Mouse (Mus musculus) forebrain, embryonic 12.5 days (tissue): Measurements from ENCODE around the gene Tomt. TPM values are rescaled to one million over a fixed set of nuclear protein-coding genes. Genes with fewer than 3 reads are reported as not detected.

Source experiments
- ATAC-seq: fragments of 200-750 bp; cut with Nextera tagmentation; 2 replicates; pipeline ENCODE4 v1.8.0; 2017; ENCODE audit warnings: moderate TSS enrichment; ENCODE audit not compliant: low FRiP score
- H3K27ac ChIP-seq: fragments of 300-500 bp; sonication (generic); 2 replicates; pipeline ENCODE4 v1.5.1; 2016; ENCODE audit warnings: mild to moderate bottlenecking
- H3K27me3 ChIP-seq: fragments of 300-500 bp; sonication (generic); 2 replicates; pipeline ENCODE4 v1.6.1; 2016; ENCODE audit warnings: mild to moderate bottlenecking
- H3K36me3 ChIP-seq: fragments of 300-500 bp; sonication (generic); replicated peaks from 2 replicates; pipeline ENCODE4 v1.6.1; 2016; ENCODE audit warnings: mild to moderate bottlenecking
- H3K4me1 ChIP-seq: fragments of 300-500 bp; sonication (generic); 2 replicates; pipeline ENCODE4 v1.6.1; 2016
- H3K4me2 ChIP-seq: fragments of 300-500 bp; sonication (generic); 2 replicates; pipeline ENCODE4 v1.6.1; 2016; ENCODE audit warnings: mild to moderate bottlenecking, moderate library complexity
- H3K4me3 ChIP-seq: fragments of 300-500 bp; sonication (generic); replicated peaks from 2 replicates; pipeline ENCODE4 v1.5.1; 2016; ENCODE audit warnings: mild to moderate bottlenecking
- H3K9ac ChIP-seq: fragments of 300-500 bp; sonication (generic); 2 replicates; pipeline ENCODE4 v1.6.1; 2016; ENCODE audit warnings: mild to moderate bottlenecking
- H3K9me3 ChIP-seq: fragments of 300-500 bp; sonication (generic); 2 replicates; pipeline ENCODE4 v1.6.1; 2016
- WGBS: fragments of 180-500 bp; shearing (Covaris S2); methylation state at CpG from one replicate; pipeline ENCODE4 v1.1.7; 2016; 5-methylcytosine and 5-hydroxymethylcytosine counted together
- polyA plus RNA-seq: library from polyadenylated mRNA; unstranded; fragments of >200 nt; fragmentation: Nextera tagmentation; extraction: Ambion mirVana; gene quantifications from 2 replicates; pipeline ENCODE4 v1.2.1, GENCODE M21; 2016

Tomt gene
- polyA plus RNA-seq, 1 experiment from 2014 or later = 0.77 TPM

GRCm38 (mm10) chr7:101900331-101901097 is 5.6 kb downstream of the Tomt start:
- ATAC-seq = no peak
- Histone ChIP-seq H3K4me3 (no peak overlapping the region), H3K36me3 (peaks cover 23% of the 10 kb centered on the region), H3K4me1 (peaks cover 14% of the 10 kb centered on the region), H3K4me2 (no peak overlapping the region), H3K27ac (no peak overlapping the region), H3K9ac (no peak overlapping the region), H3K9me3 (no peaks in the 10 kb centered on the region), H3K27me3 (no peaks in the 10 kb centered on the region)
- WGBS = 91% methylated on average over 16 of the region's 16 CpGs

DNA sequence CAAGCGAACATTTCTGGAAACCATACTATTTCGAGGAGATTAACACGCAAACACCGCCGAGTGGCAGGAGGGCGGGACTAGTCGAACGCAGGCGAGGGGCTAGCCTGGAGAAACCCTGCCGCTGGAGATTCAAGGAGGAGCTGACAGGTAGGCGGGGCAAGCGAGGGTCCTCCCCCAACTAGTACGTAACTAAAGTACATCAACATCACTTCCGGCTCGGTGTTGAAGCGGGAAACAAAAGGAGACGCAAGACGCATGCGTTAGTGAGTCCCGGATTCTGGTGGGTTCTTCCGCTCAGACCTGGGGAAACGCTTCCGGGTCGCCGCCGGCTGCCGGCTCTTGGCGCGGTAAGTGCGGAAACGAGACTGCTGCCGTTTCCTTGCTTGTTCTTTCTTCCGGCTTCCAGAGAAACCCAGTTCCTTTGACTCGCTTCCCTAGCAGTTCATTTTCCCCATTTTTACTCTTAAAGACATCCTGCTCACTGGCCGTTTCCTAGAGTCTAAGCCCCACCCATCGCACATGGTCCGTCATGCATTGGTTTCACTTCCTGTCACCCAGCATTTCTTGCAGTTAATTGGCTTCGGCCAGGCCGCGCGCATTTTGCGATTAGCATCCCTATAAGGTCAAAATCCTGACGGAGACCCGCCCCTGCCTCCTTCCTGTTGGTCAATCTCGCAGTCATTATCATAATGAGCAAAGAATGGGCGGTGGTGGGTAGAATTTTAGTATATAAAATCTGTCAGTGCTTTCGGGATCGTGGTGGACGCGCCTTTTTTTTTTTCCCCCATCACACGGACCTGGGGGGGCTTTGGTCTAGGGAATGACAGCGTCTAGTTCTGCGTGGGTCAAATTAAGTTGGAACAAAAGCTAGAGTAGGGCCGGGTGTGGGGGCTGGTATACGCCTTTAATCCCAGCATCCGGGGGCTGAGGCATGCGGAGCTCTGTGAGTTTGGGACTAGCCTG is 9.8 kb downstream of the Tomt start:
- H3K27me3 ChIP-seq = no peaks in the 10 kb centered on the region; the same call in 1 of the 2 replicates
- no peaks in the 10 kb centered on the region for H3K9me3 ChIP-seq
- peaks cover 12% of the 10 kb centered on the region; the same call in 1 of the 2 replicates for H3K36me3 ChIP-seq
- H3K27ac ChIP-seq = peak overlapping the region; percentile 92
- peak overlapping the region; percentile 56 for H3K4me2 ChIP-seq
- peaks cover 11% of the 10 kb centered on the region for H3K4me1 ChIP-seq
- peak overlapping the region; percentile 53 for H3K9ac ChIP-seq
- peak overlapping the region; percentile 55 for H3K4me3 ChIP-seq
- under 1% methylated on average over 57 of the region's 57 CpGs for WGBS
- peak; percentile 98 for ATAC-seq

- Histone ChIP-seq H3K4me1 (peaks cover 11% of the 10 kb centered on the region), H3K27me3 (peaks cover 3% of the 10 kb centered on the region; the same call in 1 of the 2 replicates), H3K9me3 (no peaks in the 10 kb centered on the region), H3K4me2 (peak overlapping the region; percentile 47), H3K36me3 (peaks cover 12% of the 10 kb centered on the region; the same call in 1 of the 2 replicates), H3K4me3 (peak overlapping the region; percentile 55), H3K9ac (peak overlapping the region; percentile 53), H3K27ac (peak overlapping the region; percentile 92)
- 38% methylated on average over 9 of the region's 9 CpGs for WGBS
- ATAC-seq = no peak
Observed at GRCm38 (mm10) chr7:101895695-101896094, 10.5 kb downstream of the Tomt start.

GRCm38 (mm10) chr7:101888460-101888859 is 17.7 kb downstream of the Tomt start:
- Histone ChIP-seq H3K4me1 (no peaks in the 10 kb centered on the region), H3K27me3 (peaks cover 5% of the 10 kb centered on the region; the same call in 1 of the 2 replicates), H3K4me3 (no peak overlapping the region), H3K9ac (no peak overlapping the region), H3K36me3 (no peaks in the 10 kb centered on the region), H3K27ac (no peak overlapping the region), H3K4me2 (no peak overlapping the region), H3K9me3 (no peaks in the 10 kb centered on the region)
- ATAC-seq = no peak
- WGBS = 84% methylated on average over 4 of the region's 4 CpGs

GRCm38 (mm10) chr7:101886274-101886673 is 19.9 kb downstream of the Tomt start:
- Histone ChIP-seq H3K4me2 (no peak overlapping the region), H3K4me1 (no peaks in the 10 kb centered on the region), H3K27ac (no peak overlapping the region), H3K4me3 (no peak overlapping the region), H3K9ac (no peak overlapping the region), H3K9me3 (no peaks in the 10 kb centered on the region), H3K36me3 (no peaks in the 10 kb centered on the region), H3K27me3 (peaks cover 5% of the 10 kb centered on the region; the same call in 1 of the 2 replicates)
- WGBS = 92% methylated on average over 6 of the region's 6 CpGs
- no peak for ATAC-seq

DNA sequence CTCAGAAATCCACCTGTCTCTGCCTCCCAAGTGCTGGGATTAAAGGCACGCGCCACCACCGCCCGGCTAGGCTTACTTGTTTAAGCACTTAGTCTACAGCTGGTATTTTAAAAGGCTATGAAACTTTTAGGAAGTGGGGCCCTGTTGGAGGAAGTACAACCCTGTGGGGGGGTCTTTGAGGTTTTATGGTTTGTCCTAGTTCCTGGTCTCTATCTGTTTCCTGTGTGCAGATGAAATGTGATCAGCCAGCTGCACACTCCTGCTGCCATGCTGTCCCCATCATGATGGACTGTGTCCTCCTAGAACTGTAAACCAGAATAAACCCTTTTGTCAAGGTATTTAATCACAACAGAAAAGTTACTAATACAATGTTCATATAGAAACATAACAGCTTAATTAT is 22.0 kb downstream of the Tomt start:
- ATAC-seq = no peak
- H3K4me2 ChIP-seq = no peak overlapping the region
- no peaks in the 10 kb centered on the region for H3K36me3 ChIP-seq
- 0 out of 2 replicates have a peak, but pooled peaks cover 2% of the 10 kb centered on the region for H3K27me3 ChIP-seq
- H3K27ac ChIP-seq = no peak overlapping the region
- H3K4me1 ChIP-seq = no peaks in the 10 kb centered on the region
- no peaks in the 10 kb centered on the region for H3K9me3 ChIP-seq
- H3K9ac ChIP-seq = no peak overlapping the region
- H3K4me3 ChIP-seq = no peak overlapping the region
- WGBS = 97% methylated on average over 4 of the region's 4 CpGs

- H3K27ac ChIP-seq = no peak overlapping the region
- no peak overlapping the region for H3K4me3 ChIP-seq
- H3K9ac ChIP-seq = no peak overlapping the region
- no peaks in the 10 kb centered on the region for H3K4me1 ChIP-seq
- ATAC-seq = no peak
- no peaks in the 10 kb centered on the region for H3K27me3 ChIP-seq
- 69% methylated on average over 9 of the region's 9 CpGs for WGBS
- H3K9me3 ChIP-seq = no peaks in the 10 kb centered on the region
- H3K36me3 ChIP-seq = no peaks in the 10 kb centered on the region
- H3K4me2 ChIP-seq = no peak overlapping the region
Observed at GRCm38 (mm10) chr7:101882413-101883154, 23.6 kb downstream of the Tomt start.

DNA sequence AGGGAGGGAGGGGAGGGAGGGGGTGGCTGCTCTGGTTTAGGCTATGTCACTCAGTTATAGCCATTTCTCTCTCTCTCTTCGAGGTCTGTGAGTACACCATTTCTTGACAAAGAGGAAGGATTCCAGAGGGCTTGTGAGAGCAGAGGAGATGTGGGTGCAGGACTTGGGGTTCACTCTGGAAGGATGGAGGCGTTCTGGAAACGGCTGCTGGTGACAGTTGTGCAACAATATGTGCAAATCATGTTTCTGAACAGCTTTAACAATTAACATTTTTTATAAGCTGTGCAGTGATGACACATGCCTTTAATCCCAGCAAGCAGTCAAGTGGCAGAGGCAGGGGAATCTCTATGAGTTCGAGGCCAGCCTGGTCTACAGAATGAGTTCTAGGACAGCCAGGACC is 25.3 kb downstream of the Tomt start:
- no peaks in the 10 kb centered on the region for H3K27me3 ChIP-seq
- H3K27ac ChIP-seq = no peak overlapping the region
- no peak overlapping the region for H3K9ac ChIP-seq
- ATAC-seq = no peak
- 66% methylated on average over 4 of the region's 4 CpGs for WGBS
- H3K9me3 ChIP-seq = no peaks in the 10 kb centered on the region
- H3K4me3 ChIP-seq = no peak overlapping the region
- H3K4me1 ChIP-seq = no peaks in the 10 kb centered on the region
- H3K36me3 ChIP-seq = no peaks in the 10 kb centered on the region
- no peak overlapping the region for H3K4me2 ChIP-seq

GRCm38 (mm10) chr7:101875978-101876377 is 30.2 kb downstream of the Tomt start:
- no peaks in the 10 kb centered on the region for H3K4me1 ChIP-seq
- H3K27me3 ChIP-seq = no peaks in the 10 kb centered on the region
- H3K9ac ChIP-seq = no peak overlapping the region
- H3K4me3 ChIP-seq = no peak overlapping the region
- WGBS = 89% methylated on average over 1 of the region's 1 CpGs
- H3K27ac ChIP-seq = no peak overlapping the region
- no peaks in the 10 kb centered on the region for H3K9me3 ChIP-seq
- H3K4me2 ChIP-seq = no peak overlapping the region
- H3K36me3 ChIP-seq = no peaks in the 10 kb centered on the region
- no peak for ATAC-seq

- Histone ChIP-seq H3K27me3 (no peaks in the 10 kb centered on the region), H3K4me2 (no peak overlapping the region), H3K27ac (no peak overlapping the region), H3K9ac (no peak overlapping the region), H3K36me3 (no peaks in the 10 kb centered on the region), H3K9me3 (no peaks in the 10 kb centered on the region), H3K4me1 (peaks cover 4% of the 10 kb centered on the region), H3K4me3 (no peak overlapping the region)
- WGBS = 88% methylated on average over 3 of the region's 3 CpGs
- ATAC-seq = no peak
Observed at GRCm38 (mm10) chr7:101871296-101871695, 34.9 kb downstream of the Tomt start.

DNA sequence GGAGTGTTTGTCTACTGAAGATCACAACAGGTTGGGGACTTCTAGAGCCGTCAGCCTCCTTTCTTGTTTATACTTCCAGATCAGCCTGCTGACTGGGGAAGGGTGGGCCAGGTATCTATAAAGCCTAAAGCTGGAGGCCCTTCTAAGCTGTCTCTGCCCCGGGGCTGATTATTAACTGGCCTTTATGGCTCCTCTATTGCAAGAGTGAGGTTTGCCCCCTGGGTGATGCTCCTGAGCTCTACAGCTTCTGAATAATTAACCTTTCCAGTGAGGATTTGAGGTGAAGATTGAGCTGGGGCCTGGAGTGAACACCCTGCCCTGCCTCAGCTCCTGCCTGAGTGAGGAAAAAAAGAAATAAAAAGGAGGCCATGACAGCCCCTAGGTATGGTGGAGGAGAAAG is 35.5 kb downstream of the Tomt start, which contains the start of gene Folr1:
TSS of gene Folr1 (minus strand) at position 160 of the 400 bp plus-strand sequence.
- no peak within 1 kb of the TSS for H3K27ac ChIP-seq
- no peaks in the 10 kb centered on the region for H3K27me3 ChIP-seq
- no peak for ATAC-seq
- H3K4me2 ChIP-seq = no peak within 1 kb of the TSS
- H3K4me1 ChIP-seq = peaks cover 4% of the 10 kb centered on the region
- H3K36me3 ChIP-seq = no peaks in the 10 kb centered on the region
- no peak within 1 kb of the TSS for H3K4me3 ChIP-seq
- WGBS = 84% methylated on average over 2 of the region's 2 CpGs
- H3K9ac ChIP-seq = no peak within 1 kb of the TSS
- H3K9me3 ChIP-seq = no peaks in the 10 kb centered on the region

DNA sequence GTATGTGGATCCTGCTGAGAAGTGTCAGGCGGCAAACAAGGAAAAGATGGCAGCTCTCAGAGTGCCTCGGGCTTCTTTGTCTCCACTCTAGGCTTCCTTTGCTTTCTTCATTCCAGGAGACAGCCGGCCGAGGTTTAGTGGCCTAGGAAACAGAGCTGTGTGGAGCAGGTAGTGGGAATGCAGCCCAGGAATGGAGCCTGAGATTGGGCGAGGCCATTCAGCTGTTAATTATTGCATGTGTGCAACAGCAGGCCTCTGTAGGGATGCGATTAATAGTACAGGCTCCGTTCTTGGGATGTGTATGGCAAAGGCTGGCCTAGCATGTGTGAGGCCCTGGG is 37.0 kb downstream of the Tomt start:
- Histone ChIP-seq H3K9ac (no peak overlapping the region), H3K27me3 (no peaks in the 10 kb centered on the region), H3K36me3 (no peaks in the 10 kb centered on the region), H3K27ac (peak overlapping the region; percentile 31), H3K4me2 (no peak overlapping the region), H3K4me3 (no peak overlapping the region), H3K4me1 (peaks cover 4% of the 10 kb centered on the region), H3K9me3 (no peaks in the 10 kb centered on the region)
- 61% methylated on average over 7 of the region's 7 CpGs for WGBS
- ATAC-seq = no peak
